Mouse (Mus musculus) liver, embryonic 14.5 days (tissue): ENCODE measurements around the gene Dusp1.

Experiments
- CTCF ChIP-seq: IDR thresholded peaks from 2 replicates; pipeline ENCODE4 v1.5.1; 2016; ENCODE audit warnings: antibody characterized with exemption, low read depth, control low read depth
- EP300 ChIP-seq: IDR thresholded peaks from 2 replicates; pipeline ENCODE4 v1.6.1; 2016; ENCODE audit warnings: antibody characterized with exemption, low read depth

DNA sequence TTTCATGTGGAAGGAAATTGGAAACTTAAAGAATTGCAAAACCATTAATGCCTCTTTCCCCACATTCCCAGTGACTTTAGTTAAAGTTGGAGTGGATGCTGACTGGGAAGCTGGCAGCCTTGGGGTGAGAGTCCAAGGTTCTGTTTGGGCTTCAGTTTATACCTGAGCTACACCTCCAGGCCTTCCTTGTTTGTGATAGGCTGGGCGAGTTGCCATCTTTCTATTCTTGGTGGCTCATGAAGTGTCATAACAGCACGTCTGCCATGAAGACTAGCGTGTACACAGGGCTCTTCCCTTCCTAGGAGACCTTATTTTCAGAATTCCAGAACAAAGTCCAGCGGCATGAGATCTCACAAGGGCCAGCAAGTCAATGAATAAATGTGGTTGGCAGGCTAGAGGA lies 39.2 kb downstream of the Dusp1 start:
- TF ChIP-seq CTCF, result no peak
- TF ChIP-seq EP300, result no peak
